Mouse (Mus musculus) liver, embryonic 16.5 days (tissue): ENCODE measurements around the gene Raet1e. TPM values are rescaled to one million over a fixed set of nuclear protein-coding genes. Genes with fewer than 3 reads are reported as not detected.
"Not testable (repeated sequence)": the region's sequence is repeated elsewhere in the genome, so short reads cannot be mapped to it uniquely, and the experiment has no call there.

Source experiments
- ATAC-seq: fragments of 200-750 bp; cut with Nextera tagmentation; 2 replicates; pipeline ENCODE4 v1.8.0; 2017; ENCODE audit warnings: low read depth, mild to moderate bottlenecking, moderate number of reproducible peaks, moderate library complexity
- H3K27ac ChIP-seq: fragments of 300-500 bp; sonication (generic); 2 replicates; pipeline ENCODE4 v1.5.1; 2014; ENCODE audit warnings: mild to moderate bottlenecking, low read length
- H3K27me3 ChIP-seq: fragments of 300-500 bp; sonication (generic); 2 replicates; pipeline ENCODE4 v1.6.1; 2014; ENCODE audit warnings: low read depth, low read length, mixed read lengths; ENCODE audit not compliant: control insufficient read depth, insufficient read depth
- H3K36me3 ChIP-seq: fragments of 300-500 bp; sonication (generic); 2 replicates; pipeline ENCODE4 v1.6.1; 2014; ENCODE audit warnings: mild to moderate bottlenecking; ENCODE audit not compliant: control insufficient read depth, insufficient read depth
- H3K4me1 ChIP-seq: fragments of 300-500 bp; sonication (generic); 2 replicates; pipeline ENCODE4 v1.6.1; 2014; ENCODE audit warnings: low read depth, low read length, mixed read lengths; ENCODE audit not compliant: control insufficient read depth
- H3K4me2 ChIP-seq: fragments of 300-500 bp; sonication (generic); 2 replicates; pipeline ENCODE4 v1.6.1; 2014; ENCODE audit warnings: low read depth, low read length, mixed read lengths
- H3K4me3 ChIP-seq: fragments of 300-500 bp; sonication (generic); 2 replicates; pipeline ENCODE4 v1.5.1; 2014; ENCODE audit warnings: low read depth, mild to moderate bottlenecking, low read length
- H3K9ac ChIP-seq: fragments of 300-500 bp; sonication (generic); 2 replicates; pipeline ENCODE4 v1.6.1; 2014; ENCODE audit warnings: low read depth, low read length
- H3K9me3 ChIP-seq: fragments of 300-500 bp; sonication (generic); replicated peaks from 2 replicates; pipeline ENCODE4 v1.6.1; 2016; ENCODE audit warnings: low read length; ENCODE audit not compliant: control insufficient read depth
- WGBS: fragments of 180-500 bp; shearing (Covaris S2); extraction: QIAGEN DNeasy Blood & Tissue Kit; methylation state at CpG from one replicate; pipeline ENCODE4 v1.1.7; 2014; ENCODE audit not compliant: insufficient replicate concordance; 5-methylcytosine and 5-hydroxymethylcytosine counted together
- polyA plus RNA-seq: library from polyadenylated mRNA; unstranded; fragments of >200 nt; fragmentation: Nextera tagmentation; extraction: Ambion mirVana; gene quantifications from 2 replicates; pipeline ENCODE4 v1.2.1, GENCODE M21; 2015

The Raet1e gene
- polyA plus RNA-seq = 1.7 and 2.4 TPM in 2 replicates

GRCm38 (mm10) chr10:22158310-22158999, at the start of gene Raet1e, which contains the start of gene H60b:
Gene Raet1e, plus strand, starts transcription at chr10:22158569.
Gene H60b, plus strand, starts transcription at chr10:22158586.
- H3K4me1 ChIP-seq, H3K27ac ChIP-seq, H3K9ac ChIP-seq, H3K9me3 ChIP-seq, ATAC-seq, H3K36me3 ChIP-seq: not testable (repeated sequence)
- Histone ChIP-seq H3K4me2 (peak within 1 kb of the TSS; percentile 42), H3K27me3 (peaks cover 56% of the 10 kb centered on the region), H3K4me3 (peak within 1 kb of the TSS; percentile 28)
- under 1% methylated on average over 45 of the region's 48 CpGs for WGBS

GRCm38 (mm10) chr10:22140665-22141280, 17.6 kb upstream of the Raet1e start:
- Histone ChIP-seq H3K27ac (no peak overlapping the region), H3K27me3 (no peaks in the 10 kb centered on the region), H3K9ac (no peak overlapping the region), H3K36me3 (no peaks in the 10 kb centered on the region), H3K4me3 (peak overlapping the region; percentile 24; the same call in 1 of the 2 replicates), H3K4me2 (peak overlapping the region; percentile 44; the same call in 1 of the 2 replicates), H3K4me1 (no peaks in the 10 kb centered on the region), H3K9me3 (no peaks in the 10 kb centered on the region)
- 2% methylated on average over 19 of the region's 19 CpGs for WGBS
- no peak for ATAC-seq

DNA sequence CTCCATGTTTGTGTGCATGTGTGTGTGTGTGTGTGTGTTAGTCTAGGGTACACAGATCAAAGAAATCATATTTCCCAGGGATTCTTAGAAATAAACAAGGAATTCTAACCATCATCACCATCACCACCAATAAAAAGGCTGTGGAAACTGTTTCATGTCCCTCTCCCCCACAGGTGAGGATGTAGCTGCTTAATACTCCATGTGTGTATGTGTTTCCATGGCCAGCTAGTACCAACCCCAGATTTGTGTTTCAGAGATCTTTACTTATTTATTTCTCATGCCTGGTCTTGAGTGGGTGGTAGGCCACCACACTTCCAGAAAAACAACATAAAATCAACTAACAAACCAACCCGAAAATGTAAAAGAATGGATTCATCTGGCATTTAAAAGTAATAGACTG, 16.2 kb upstream of the Raet1e start:
- 54% methylated on average over 1 of the region's 1 CpGs for WGBS
- not testable (repeated sequence) for H3K36me3 ChIP-seq, H3K9ac ChIP-seq, H3K4me3 ChIP-seq, H3K4me1 ChIP-seq, ATAC-seq, H3K9me3 ChIP-seq, H3K27ac ChIP-seq, H3K4me2 ChIP-seq, H3K27me3 ChIP-seq

DNA sequence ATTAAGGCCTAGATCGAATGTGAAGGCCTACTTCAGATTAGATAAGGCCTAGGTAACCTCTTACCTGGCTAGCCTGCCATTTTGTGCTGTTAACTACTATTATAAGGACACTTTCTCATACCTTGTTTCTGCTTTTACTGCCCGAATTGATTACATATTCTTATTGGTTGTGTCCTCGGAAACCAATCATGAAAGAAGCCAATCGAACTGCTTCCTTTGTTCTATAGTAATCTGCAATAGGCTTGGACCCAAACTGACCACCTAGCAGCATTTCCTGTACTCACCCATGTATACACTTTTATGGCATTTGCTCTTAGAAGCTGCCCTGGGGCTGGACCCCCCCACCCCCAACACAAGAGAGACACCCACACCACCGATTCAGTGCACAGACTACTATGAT, 15.4 kb upstream of the Raet1e start:
- ATAC-seq = no peak
- 50% methylated on average over 5 of the region's 5 CpGs for WGBS
- no peak overlapping the region for H3K27ac ChIP-seq
- no peak overlapping the region for H3K9ac ChIP-seq
- no peak overlapping the region for H3K4me2 ChIP-seq
- H3K27me3 ChIP-seq = no peaks in the 10 kb centered on the region
- no peak overlapping the region for H3K4me3 ChIP-seq
- H3K4me1 ChIP-seq = no peaks in the 10 kb centered on the region
- no peaks in the 10 kb centered on the region for H3K36me3 ChIP-seq
- no peaks in the 10 kb centered on the region for H3K9me3 ChIP-seq

DNA sequence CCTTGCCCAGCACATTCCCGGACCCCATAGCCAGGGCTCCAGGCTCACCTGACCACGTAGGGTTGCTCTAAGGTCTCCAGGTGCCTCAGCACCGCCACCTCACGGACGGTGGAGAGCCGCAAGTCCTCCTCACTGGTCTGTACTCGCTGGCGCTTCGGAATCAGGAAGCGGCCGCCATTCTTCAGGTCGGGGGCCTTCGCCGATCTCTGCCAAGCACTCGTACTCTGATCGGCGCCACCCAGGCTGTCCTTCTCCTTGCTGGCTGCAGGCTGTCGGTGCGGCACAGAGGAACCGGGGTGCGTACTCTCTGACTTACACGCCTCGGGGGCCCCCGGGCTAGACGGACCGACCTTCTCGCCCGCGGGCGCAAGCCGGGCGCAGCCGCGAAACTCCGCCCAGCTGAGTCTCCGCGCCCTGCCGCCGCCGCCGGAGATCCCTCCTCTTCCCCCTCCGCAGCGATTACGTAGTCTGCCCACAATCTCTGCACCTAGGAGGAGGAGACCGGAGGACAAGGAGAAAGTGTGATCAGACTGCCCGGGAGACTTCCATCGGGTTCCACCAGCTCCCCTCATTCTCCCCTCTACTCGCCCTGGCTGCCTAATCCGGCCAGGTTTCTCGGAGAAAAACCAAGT, 9.8 kb upstream of the Raet1e start:
- WGBS = under 1% methylated on average over 50 of the region's 50 CpGs
- Histone ChIP-seq H3K4me1 (peaks cover 4% of the 10 kb centered on the region), H3K27me3 (peaks cover 44% of the 10 kb centered on the region), H3K9me3 (no peaks in the 10 kb centered on the region), H3K4me2 (peak overlapping the region; percentile 77), H3K36me3 (no peaks in the 10 kb centered on the region), H3K27ac (peak overlapping the region; percentile 41; the same call in 1 of the 2 replicates), H3K4me3 (peak overlapping the region; percentile 63), H3K9ac (peak overlapping the region; percentile 29)
- peak; percentile 85 for ATAC-seq

GRCm38 (mm10) chr10:22149073-22149690, 9.2 kb upstream of the Raet1e start, which contains the start of gene E030030I06Rik:
Gene E030030I06Rik, minus strand, starts transcription at chr10:22149270.
- 0 out of 2 replicates have a peak, but pooled peaks have one; percentile 30 for ATAC-seq
- Histone ChIP-seq H3K27ac (peak within 1 kb of the TSS; percentile 41; the same call in 1 of the 2 replicates), H3K4me2 (peak within 1 kb of the TSS; percentile 77), H3K9ac (peak within 1 kb of the TSS; percentile 29), H3K4me1 (peaks cover 4% of the 10 kb centered on the region), H3K36me3 (no peaks in the 10 kb centered on the region), H3K9me3 (no peaks in the 10 kb centered on the region), H3K27me3 (peaks cover 51% of the 10 kb centered on the region), H3K4me3 (peak within 1 kb of the TSS; percentile 63)
- WGBS = under 1% methylated on average over 36 of the region's 37 CpGs

GRCm38 (mm10) chr10:22149691-22150465, 8.5 kb upstream of the Raet1e start:
- Histone ChIP-seq H3K27ac (no peak overlapping the region), H3K4me3 (peak overlapping the region; percentile 63), H3K4me2 (peak overlapping the region; percentile 77), H3K36me3 (no peaks in the 10 kb centered on the region), H3K27me3 (peaks cover 54% of the 10 kb centered on the region), H3K4me1 (peaks cover 4% of the 10 kb centered on the region), H3K9me3 (no peaks in the 10 kb centered on the region), H3K9ac (no peak overlapping the region)
- under 1% methylated on average over 49 of the region's 50 CpGs for WGBS
- no peak for ATAC-seq

- Histone ChIP-seq H3K27me3 (peaks cover 61% of the 10 kb centered on the region), H3K9ac (no peak overlapping the region), H3K27ac (no peak overlapping the region), H3K4me2 (peak overlapping the region; percentile 34), H3K9me3 (no peaks in the 10 kb centered on the region), H3K4me3 (peak overlapping the region; percentile 63), H3K4me1 (peaks cover 4% of the 10 kb centered on the region), H3K36me3 (no peaks in the 10 kb centered on the region)
- no peak for ATAC-seq
- under 1% methylated on average over 27 of the region's 27 CpGs for WGBS
These were observed 7.8 kb upstream of the Raet1e start for GRCm38 (mm10) chr10:22150593-22150992.
